Mouse (Mus musculus) gastrocnemius, postnatal 10 days (tissue): Measurements from ENCODE around the gene Abat. TPM values are rescaled to one million over a fixed set of nuclear protein-coding genes. Genes with fewer than 3 reads are reported as not detected.
A peak's percentile ranks its signal among the peaks of the same experiment; 100 is the strongest.

Experiments used
- DNase-seq: peaks from one replicate; pipeline ENCODE4 v3.0.0; 2021; ENCODE audit warnings: mixed read lengths
- long read RNA-seq, 2 experiments: library from polyadenylated mRNA; stranded (forward); transcript quantifications; one replicate each; pipeline ENCODE4 v2.0.0; 2021
- total RNA-seq, 2 experiments: library from RNA; stranded (reverse); gene quantifications; 2 replicates each; pipeline ENCODE4 v1.2.3; 2021

Gene Abat
- total RNA-seq: 1 to 10 TPM; 6.8 to 7.1 TPM
- long read RNA-seq, experiment 1, full-length matches to known transcripts: 6 of 8 reads
- long read RNA-seq, experiment 1, partial matches to known transcripts: 2 of 8 reads
- long read RNA-seq, experiment 1, other reads (novel, unspliced or antisense): 0 of 8 reads
- long read RNA-seq, experiment 2, full-length matches to known transcripts: 1 of 6 reads
- long read RNA-seq, experiment 2, partial matches to known transcripts: 4 of 6 reads
- long read RNA-seq, experiment 2, other reads (novel, unspliced or antisense): 1 of 6 reads

DNA sequence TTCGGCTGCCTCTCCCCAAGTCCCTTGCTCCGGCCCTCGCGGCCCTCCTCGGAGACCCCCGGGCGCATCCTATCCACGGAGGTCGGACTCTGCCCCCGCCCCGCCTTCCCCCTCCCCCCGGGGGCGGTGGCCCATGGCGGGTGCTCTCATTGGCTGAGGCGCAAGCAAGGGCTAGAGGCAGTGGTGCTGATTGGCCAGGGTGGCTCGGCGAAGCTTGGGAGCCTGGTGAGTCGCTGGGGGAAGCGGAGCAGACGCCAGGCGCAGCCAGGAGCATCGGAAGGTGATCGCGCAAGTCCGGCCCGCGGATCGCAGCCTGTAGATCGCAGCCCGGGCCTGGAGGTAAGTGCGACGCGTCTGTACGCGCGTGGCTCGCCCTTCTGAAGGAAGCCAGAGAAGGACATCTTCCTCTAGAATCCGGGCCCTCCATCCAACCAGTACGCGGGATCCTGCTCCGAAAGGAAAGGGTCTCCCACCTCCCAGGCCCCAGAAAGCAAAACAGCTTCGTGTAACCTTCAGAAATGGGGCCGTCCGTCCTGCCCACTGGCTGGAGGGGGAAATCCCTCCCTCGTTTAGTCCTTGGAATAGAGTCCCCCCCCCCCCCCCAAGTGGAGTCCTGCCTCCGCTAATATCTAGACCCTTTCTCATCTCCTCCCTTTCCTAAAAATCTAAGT lies at the start of gene Abat:
Gene Abat, plus strand, starts transcription at position 194 of the 671 bp plus-strand sequence.
- peak; percentile 93 for DNase-seq

DNA sequence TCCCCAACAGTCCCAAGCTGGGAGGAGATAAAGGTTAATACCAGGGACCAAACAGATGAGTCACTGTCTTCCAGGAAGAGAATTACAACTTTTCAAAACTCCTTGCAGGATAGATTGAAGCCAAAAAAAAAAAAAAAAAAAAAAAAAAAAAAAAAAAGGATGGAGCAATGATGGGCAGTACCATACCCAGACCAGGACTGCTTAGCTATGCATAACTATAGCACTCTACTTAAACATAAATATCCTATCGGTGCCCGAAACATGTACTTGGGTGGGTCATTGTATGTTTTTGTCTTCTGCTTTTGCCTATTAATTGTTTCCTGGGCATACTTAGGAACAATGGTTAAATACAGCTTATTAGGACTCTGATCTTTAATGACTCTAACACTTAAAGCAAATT lies 43.1 kb upstream of the Abat start:
- no peak for DNase-seq

DNA sequence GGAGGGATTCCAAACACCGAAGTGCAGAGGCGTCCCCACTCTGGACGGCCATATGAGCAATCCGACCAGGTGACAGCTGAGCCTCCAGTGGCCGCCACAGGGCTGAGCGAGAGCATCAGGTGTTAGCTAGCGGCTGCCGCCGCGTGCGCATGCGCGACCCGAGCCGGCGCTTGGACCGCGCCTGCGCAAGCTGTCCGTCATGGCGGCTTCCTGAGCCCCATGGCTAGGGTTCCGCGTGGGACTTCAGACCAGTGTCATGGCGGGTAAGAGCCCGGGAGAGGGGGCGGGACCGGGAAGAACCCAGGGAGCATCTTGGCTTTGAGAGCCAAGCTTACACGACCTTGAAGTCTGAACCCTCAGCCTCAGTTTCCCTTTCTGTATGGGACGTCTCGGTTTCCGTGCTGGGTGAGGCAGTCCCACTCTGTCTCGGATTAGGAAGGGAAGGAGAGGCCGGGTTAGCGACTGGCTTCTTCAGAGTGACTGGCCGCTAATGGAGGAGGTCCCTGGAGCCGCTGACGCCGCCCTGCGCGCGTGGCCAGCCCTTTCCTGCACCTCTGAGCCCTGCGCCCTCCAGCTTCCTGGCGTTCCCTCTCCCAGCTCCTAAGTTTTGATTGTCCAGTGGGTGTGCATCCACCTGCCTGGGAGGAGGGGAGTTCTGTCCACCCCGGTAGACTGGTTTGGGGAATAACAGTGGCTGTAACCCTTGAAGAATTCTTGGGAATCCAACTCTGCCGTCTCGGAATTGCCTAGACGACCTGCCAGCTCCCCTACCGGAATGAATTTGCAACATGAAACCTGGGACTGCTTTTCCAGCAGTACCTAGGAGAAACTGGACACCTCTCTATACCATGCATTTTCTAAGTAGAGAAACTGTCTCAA lies 42.4 kb upstream of the Abat start, which contains the start of gene Mettl22:
Gene Mettl22, plus strand, starts transcription at position 186 of the 879 bp plus-strand sequence.
- DNase-seq: peak; percentile 91

DNA sequence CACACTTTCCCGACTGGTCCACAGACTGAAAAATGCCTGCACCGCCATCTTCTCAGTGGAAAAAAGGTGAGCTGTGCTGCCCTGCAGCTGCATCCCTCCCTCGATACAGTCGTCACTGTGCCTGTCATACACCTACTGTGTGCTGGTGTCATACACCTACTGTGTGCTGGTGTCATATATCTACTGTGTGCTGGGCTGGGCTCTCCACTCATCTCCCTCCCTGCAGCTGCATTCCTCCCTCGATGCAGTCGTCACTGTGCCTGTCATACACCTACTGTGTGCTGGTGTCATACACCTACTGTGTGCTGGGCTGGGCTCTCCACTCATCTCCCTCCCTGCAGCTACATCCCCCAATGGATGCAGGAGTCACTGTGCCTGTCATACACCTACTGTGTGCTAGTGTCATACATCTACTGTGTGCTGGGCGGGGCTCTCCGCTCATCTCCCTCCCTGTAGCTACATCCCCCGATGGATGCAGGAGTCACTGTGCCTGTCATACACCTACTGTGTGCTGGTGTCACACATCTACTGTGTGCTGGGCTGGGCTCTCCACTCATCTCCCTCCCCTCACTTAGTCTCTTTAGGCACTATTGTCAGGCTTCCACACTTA lies 25.7 kb upstream of the Abat start:
- DNase-seq: no peak

DNA sequence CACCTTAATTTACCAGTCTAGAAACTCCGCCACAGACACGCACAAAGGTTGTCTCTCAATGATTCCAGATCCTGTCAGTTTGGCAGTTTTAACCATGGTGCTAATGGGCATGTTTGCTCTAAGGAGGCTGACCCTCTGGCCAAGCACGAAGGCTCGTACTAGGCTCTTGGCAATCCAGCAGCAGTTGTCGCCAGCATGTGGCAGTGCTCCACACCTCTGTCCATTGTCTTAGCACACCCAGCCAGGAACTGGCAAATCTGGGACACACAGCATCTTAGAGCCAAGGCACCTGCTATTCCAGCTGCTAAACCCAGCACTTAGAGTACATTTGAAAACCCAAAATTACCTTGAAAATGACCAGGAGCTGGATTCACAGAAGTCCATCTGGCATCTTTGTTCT lies 23.9 kb upstream of the Abat start:
- no peak for DNase-seq

DNA sequence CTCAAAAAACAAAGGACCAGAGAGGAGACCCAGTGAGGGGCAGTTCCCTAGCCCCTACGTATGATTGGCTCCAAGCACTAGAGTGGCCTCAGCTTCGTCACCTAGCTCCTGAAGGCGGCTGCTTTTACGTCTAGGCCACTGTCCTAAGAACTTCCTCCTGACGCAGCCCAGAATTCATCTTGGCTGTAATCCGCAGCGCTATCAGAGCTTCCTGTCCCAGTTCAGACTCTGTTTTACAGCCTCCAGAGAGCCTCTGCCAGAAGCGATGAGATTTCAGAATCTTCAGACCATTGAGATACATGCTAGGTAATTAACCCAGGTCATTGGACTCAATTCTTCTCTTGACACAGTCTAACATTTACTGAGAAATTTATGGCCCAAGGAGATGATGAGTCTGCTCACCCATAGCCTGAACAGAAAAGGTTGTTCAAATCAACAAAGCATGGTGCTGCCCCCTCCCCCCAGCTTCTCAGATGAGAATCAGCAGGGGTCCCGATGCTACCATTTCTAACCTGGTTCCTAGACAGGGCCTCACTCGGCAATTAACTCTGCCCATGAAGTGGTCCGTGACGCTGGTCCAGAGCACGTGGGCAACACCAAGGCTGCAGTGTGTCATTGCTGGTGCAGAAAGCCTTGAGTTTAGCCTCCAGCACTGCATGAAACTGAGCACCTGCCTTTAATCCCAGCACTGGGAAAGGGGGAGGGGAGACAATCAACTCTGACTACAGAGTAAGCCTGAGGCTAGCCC lies 21.3 kb upstream of the Abat start:
- DNase-seq: no peak

DNA sequence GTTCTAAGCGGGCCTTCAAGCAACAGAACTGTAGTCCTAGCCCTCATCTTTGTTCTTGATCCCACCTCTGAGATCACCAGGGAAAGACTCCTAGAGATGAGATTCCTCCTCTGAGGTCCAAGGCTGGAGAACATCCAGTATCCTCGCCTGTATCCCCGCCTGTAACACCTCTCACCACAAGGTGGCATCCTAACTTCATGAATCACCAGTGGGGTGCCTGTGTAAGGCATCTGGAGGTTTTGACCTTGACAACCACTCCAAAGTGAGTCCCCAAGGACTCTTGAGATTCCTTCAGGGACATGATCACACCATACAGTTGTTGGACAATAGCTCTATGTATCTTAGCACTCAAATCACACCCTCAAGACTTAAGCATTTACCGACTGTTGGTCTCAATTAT lies 19.0 kb upstream of the Abat start:
- DNase-seq: peak; percentile 56

DNA sequence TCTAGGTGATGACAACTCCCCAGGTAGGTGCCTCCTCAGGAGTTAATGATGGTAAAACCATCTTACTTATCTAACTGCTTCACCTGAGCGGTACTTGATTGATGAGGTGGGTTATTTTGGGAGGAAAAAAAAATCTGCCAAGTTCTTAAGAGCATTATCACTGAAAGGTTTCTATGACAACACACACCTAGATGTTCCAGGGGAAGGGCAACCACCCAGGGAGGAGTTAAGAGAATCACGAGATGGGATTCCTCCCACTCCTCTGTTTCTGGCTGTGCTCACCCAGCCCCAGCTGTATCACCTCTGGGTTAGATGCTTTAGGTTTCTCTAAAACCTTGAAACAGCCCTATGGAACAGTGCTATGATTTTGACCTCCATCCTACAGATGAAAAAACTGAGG lies 16.3 kb upstream of the Abat start:
- DNase-seq: no peak

DNA sequence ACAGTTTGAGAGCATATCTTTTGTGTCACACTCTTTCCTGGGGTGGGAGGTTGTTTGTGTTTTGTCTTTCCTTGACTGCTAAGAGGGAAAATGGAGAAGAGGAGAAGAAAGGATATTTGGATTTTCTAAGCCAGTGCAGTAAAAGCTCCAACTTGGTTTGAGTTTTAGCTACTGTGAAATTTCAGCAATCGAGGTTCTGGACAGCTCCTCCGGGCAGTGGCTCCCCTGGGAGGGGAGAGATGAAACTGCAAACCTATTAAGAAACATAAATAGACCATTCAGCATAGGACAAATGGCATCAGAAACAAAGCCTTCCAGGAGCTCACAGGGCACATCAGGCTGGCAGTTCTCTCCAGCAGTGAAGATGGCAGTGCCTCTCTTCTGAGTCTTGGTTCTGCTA lies 9.0 kb upstream of the Abat start:
- DNase-seq: no peak

DNA sequence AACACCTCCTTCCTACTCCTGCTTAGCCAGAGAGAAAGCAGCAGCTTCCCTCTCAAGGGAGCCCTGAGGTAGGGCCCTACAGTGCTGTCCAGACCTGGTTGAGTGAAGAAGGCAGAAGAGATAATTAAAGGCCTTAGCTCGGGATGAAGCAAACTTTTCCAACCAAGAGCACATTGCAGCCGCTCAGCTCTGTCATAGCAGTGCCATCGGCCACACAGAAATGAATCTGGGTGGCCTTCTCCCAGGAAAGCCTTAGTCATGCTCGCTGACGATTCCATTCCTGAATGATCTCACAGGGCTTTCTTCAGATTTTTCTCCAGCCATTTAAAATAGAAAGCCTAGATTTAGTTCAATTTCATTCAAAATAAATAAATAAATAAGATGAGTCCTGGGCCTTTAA lies 3.3 kb upstream of the Abat start:
- no peak for DNase-seq

DNA sequence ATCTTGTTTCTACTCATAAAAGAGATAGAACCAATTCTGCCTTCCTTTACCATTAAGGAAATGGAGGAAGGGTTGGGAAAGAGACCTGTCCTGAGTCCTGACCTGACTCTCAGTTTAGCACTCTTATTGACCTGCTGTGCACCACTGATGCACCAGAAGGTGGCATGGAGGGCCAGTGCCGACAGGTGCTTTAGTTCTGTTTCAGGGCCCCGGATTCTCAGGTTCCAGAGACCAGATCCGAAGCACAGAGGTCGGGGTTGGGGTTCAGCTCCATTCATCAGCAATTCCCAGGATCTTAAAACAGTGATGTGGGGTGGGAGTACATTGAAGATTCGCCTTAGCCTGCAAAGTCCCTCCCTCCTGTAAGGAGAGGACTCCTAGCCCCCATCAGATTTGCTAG lies 399 bp upstream of the Abat start:
- DNase-seq: no peak

DNA sequence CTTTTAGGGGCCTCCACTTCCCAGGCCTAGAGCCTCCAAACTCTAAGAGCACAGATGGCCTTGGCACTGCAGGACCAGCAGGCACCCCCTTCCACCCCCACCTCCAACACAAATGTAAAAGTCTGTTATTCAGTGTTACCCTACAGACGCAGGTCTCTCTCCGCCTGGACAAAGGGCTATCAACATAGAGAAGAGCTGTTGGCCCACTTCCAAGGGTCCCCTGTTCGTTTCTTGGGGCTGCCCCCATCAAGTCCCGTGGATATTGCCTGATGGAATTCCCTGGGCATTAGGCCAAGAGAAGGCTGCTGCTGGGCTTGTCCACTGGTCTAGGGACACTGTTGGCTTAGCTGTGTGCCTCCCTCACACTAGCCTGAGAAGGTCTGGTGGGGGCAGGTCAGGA lies 951 bp downstream of the Abat start:
- DNase-seq: peak; percentile 35

DNA sequence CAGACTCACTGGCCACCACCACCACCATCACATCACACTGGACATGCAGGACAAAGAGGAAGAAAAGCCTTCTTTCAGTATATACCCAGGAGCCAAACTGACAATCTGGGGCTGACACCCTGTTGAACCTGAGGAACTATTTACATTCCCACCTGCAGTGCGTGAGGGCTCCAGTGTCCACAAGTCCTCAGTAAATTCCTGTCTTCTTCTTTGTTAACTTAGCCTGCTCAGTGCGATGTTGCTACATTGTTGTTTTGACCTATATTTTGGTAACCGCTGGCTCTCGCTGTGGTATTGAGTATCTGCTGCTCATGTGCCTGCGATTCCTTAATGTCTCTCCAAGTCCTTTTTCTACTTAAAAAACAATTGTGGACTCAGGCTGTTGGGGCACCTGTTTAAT lies 7.3 kb downstream of the Abat start:
- DNase-seq: no peak

DNA sequence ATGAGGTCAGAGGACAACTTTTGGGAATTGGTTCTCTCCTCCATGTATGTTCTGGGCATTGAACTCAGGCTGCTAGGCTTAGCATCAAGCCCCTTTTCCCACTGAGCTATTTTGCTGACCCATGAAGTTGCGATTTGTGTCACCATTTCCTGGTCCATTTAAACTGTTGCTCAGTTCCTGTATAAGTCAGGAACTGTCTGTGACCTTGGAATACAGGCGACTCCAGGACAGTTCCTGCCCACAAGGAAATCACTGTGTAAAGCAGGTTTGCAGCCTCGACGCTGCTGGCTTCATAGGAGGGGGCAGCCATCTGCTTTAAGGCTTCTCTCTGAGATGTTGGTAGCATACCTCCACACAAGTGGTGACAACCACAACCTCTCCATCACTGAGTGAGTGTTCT lies 8.1 kb downstream of the Abat start:
- no peak for DNase-seq

DNA sequence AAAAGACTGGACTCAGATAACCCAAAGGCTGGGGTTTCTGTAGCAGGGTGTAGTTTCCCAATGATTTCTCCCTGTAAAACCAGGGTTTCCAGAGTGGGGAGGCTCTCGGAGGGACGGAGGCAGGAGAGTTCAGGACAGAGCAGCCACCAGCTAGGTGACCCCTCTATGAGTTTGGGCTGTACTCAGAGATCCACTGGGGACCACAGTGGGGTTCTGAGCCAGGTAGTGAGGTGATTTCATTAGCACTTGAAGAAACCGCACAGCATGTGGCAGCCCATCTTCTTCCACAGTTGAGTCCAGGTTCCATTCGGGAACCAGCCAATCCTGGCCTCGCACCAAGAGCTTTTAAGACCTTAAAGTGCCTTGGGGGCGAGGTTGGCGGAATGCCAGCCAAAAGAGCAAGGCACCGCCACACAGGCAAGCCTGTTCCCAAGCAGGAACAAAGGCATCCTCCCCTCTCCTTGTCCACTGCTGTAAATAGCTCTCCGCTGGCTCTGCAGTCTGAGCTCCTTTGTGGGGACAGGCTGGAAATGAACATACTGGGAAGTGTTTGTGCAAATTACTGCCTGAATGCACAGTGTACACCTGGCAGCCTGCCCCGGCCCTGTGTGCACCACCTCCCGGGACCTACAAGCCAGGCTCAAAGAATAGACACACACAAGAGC lies 10.4 kb downstream of the Abat start:
- DNase-seq: peak; percentile 38

DNA sequence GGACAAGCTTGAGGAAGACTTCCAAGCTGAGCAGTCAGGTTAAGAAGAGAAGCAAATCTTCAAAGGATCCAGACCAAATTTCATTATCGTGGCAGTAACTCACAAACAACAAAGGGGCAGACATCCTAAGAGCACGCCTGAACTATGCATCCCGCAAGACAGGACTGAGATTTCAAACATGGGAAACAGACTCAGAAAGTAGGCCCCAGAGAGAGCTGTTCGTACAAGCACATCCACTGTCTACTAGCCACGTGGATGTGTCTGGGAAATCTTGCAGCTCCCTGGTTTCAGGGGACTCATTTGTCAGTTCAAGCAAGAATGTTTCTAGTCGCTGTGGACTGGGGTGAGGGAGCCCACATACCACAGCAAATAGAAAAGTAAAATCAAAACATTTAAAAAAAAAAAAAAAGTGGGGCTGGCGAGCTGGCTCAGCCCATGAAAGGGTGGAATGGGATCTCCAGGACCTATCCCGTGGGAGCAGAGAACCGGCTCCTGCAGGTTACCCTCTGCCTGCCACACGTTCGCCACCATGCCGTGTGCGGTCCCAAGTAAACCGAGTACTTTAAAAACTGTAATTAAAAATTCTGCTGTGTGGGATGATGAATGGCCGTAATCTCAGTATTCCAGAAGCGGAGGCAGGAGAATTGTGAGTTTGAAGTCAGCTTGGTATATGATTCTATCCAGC lies 11.1 kb downstream of the Abat start:
- DNase-seq: no peak

DNA sequence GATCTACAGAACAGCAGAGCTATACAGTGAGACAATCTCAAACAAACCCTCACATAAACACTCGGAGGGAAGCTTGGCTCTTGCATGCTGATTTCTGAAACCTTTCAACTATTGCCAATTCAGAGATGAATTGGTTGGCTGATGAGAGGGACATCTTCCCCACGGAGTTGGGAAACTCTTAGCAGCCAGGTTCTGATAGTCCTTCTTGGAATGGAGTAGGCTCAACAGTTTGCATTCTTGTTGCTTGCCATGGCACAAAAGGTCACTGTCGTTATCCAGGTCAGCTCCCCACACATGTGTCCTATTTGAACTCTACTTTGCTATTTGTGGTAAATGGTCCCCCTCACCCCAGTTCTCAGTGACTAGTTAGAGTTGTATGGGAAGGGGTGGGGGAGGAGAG lies 12.1 kb downstream of the Abat start:
- DNase-seq: no peak

DNA sequence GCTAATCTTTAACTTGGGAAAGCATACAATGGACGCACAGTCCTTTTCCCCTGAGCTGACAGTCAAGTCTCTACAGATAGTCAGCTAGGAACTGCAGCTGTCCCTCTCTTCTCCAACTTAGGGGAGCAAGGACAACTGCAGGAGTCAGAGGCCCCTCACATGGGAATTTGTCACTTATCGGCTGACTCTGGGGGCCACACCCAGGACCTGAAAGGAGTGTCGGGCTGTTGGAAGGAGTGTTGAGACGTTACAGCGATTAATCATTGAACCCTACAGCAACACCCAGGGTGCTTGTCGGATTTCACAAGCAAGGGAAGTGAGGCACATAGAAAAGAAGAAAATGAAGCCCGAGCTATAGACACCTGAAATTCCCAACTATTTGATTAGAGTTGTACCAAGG lies 12.6 kb downstream of the Abat start:
- no peak for DNase-seq

DNA sequence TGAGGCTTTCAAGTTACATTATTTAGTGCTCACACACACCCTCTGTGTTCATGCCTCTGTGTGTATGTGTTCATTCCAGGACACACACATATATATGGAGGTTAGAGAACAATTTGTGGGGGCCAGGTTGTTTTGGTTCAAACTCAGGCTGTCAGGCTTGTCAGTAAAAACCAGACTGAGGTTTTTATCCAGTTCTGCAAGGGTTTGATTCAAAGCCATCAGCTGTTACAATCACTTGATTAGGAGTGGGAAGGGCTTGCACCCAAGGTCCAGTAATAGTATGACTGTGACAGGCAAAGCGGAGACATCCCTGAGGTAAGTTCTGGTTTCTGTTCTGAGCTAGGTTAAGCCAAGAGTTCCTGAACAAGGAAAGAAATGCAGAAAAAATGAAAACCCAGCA lies 16.2 kb downstream of the Abat start:
- DNase-seq: no peak

DNA sequence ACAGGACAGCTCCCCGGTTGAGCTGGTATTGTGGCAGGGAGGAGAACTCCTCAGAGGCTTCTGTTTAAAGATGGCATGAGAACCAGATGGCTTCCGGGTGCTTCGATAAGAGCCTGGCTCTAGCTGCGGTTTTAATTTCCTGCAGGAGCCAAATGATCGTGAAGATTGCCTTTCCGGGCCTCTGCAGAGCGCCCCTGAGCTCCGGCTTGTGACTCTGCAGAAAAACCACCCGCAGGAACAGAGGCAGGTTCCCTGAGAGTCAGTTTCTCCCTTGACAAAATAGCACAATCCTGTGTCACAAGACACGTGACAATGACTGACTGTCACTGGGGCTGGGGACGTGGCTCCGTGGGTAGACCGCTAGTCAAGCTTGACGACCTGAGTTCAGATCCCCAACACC lies 16.8 kb downstream of the Abat start:
- no peak for DNase-seq

DNA sequence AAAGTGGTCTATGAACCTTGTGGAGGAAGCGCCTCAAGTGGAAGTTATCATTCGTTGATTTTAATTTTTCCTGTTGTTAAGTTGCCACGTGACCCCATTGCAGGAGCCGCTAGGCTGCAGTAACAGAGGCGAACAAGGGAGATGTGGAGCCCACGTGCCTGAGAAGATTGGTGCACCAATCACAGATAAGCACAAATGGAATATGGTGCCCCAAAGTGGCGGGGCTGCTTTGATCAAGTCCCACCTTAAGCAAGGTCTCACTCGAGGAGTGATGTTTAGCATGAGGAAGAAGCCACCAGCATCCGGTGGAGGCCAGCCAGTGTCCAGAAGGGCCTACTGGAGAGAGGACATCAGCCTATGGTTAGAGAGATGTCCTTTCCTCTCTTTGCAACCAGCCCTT lies 19.2 kb downstream of the Abat start:
- no peak for DNase-seq
